Mouse (Mus musculus) spleen, postnatal 4 days (tissue): ENCODE measurements around the gene Tmem106a.
"Not testable (repeated sequence)": the region's sequence is repeated elsewhere in the genome, so short reads cannot be mapped to it uniquely, and the experiment has no call there.

ENCODE experiments used
- DNase-seq, 2 experiments: peaks; one replicate each; pipeline ENCODE4 v3.0.0; 2022; ENCODE audit warnings: low spot score in 2 of 2

The Tmem106a gene

GRCm38 (mm10) chr11:101582054-101583035 lies at the start of gene Tmem106a:
TSS of gene Tmem106a (plus strand) at chr11:101582242.
- peak; percentile 80 to 84 for DNase-seq

DNA sequence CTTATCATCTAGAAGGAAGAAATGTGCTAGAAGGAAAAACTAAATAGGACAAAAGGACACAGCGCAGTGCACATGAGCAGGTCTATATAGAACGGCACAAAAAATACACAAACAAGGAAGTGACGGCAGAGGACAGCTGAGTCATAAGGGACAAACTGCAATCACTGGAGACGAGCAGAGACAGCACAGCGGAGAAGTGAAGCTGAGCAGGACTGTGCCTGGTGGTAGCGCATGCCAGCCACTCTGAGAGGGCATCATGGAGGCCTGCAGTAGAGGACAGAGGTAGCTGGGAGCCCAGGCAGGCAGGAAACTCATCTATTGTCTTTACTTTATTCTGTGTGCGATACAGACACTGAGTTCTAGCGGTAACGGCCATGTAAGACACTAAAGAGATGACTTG lies 38.5 kb upstream of the Tmem106a start:
- DNase-seq = no peak

DNA sequence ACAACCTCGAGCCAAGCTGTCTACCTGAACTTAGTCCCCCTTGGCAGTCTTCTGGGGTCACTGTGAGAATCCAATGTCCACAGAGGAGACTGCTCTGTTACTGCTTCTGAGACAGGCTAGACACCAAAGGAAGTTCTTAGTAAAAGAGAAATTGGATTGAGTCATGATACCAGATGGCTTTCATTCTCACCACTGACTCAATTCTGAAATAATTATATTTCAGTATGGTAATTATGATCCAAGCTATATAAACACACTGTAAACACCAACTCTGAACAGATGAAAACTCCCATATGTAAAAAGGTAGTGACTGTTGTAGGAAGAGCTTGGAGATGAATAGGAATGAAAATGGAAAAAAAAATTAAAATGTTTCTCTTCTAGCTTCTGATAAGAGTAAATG lies 37.9 kb upstream of the Tmem106a start:
- no peak for DNase-seq

- no peak for DNase-seq
Measured at GRCm38 (mm10) chr11:101548526-101548925, 33.5 kb upstream of the Tmem106a start.

DNA sequence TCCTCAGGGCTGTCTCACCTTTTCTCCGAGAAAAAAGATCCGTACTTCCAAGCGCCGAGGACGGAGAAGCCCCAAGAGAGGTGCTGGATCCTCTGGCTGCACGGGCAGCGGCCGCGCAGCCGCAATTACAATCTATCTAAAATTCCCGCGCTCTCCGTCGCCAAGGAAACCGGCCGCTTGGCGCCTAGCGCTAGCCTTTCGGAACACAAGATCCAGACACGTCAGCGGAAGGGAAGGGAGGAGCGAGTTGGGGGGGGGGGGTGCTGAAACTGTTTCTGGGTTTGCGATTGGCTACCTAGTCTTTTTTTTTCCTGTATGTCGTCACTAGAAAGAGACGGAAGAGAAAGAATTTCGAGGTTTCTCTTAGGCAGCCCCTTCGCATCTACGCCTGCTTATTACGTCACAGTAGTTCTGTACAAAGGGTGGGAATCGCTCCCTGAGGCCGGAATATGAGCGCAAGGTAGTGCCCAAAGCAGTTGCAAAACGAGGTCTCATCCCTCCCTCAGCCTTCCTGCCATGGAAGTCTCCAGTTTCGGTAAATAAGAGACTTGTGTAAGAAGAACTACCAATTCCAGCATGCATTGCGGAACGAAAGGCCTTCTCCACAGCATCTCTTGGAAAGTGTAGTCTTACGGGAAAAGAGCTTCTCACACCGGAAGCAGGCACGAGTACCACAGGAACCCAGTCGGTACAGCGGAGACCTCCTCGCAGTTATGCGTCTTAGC lies 30.1 kb upstream of the Tmem106a start, which contains the start of the genes Brca1 and Nbr1:
TSS of gene Brca1 (minus strand) at position 205 of the 725 bp plus-strand sequence.
TSS of gene Nbr1 (plus strand) at position 399 of the 725 bp plus-strand sequence.
- peak; percentile 95 for DNase-seq

DNA sequence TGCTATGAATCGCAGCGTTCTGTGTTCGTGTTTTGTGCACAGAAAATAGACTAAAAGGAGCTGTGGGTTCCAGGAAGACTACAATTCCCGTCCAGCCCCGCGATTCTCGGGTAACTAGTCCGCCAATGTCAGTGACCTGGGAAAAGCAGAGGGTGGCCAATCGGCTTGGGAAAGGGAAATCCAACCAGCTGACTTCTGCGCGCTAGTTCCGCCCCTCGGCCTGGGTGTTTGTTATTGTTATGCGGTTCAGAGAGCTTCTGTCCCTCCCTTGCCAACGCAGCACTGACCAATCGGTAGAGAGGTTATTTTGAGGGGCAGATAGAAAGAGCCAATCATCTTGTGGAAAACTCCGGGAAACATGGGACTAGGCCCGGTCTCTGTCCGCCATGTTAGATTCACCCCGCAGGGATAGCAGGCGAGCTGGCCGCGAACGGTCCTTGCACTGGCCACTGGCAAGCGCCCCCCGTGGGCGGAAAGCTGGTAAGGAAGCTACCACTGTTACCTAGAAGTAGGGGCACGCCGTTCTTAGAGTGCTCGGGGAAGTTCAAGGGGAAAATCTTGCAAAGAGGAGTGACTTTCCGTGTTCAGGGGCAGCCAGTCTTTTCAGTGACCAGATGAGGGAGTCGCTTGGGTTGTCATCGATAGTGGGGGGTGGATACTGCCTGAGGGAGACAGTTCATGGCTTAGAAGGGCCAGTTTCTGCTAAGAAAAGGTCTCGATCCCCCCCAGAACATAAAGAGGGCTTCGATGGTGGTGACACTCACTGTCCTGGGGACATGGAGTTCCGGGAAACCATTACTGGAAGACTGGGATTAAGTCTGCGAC lies 29.4 kb upstream of the Tmem106a start:
- DNase-seq = peak; percentile 94 to 98

DNA sequence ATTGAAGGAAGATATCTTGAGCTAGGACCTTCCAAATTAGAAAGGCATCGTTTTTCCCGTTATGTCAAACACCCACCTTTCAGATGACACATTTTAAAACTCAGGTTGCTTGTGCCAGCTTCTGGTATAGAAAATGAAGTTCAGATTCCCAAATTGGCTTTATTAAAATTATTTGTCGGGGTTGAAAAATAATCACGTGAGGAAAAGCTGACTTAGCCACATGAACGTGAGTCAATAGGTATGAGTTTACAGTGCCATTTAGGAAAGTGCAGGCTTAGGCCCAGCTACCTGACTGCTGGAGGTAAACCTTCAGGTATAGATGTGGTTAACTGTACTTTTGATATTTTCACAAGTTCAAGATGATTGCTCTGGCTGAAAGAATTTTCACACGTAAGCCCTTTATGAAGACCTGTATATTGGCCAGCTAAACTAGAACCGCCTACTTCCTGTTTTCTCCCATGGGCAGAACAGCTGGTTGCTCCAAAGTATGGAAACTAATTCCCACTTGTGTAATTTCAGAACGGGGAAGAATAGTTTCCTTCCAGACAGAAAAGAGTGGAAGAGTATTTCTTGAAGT lies 28.6 kb upstream of the Tmem106a start:
- DNase-seq = no peak

DNA sequence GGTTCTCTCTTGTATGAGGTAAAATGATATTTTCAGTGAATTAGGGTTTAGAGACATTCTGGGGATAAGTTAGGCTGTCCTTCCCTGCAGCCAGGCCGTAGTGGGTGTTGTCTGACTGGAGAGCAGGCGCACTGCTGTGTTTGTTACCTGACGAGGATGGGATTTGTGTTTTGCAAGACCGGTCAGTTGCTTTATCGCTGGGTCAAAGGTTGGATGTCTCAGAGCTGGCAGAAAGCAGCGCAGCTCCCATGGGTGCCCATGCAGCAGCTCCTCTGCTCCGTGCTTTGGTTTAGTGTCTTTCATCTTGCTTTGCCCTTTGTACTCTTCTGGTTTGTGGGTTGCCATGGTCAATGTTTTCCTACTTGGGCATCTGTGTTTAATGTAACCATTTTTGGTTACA lies 25.5 kb upstream of the Tmem106a start:
- no peak for DNase-seq

DNA sequence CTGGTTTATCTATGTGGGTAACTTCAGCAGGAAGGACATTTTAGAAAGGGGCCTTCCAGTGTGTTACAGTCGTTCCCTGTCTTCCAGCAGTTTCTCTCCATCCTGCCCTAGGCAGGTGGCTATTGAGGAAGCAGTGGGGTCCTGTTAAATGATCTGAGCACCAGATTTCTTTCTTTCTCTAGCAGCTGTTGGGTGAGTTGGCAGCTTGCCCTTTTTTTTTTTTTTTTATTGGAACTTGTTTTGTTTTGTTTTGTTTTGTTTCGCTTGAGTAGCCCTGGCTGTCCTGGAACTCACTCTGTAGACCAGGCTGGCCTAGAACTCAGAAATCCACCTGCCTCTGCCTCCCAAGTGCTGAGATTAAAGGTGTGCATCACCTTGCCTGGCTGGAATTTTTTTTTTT lies 25.1 kb upstream of the Tmem106a start:
- no peak for DNase-seq

DNA sequence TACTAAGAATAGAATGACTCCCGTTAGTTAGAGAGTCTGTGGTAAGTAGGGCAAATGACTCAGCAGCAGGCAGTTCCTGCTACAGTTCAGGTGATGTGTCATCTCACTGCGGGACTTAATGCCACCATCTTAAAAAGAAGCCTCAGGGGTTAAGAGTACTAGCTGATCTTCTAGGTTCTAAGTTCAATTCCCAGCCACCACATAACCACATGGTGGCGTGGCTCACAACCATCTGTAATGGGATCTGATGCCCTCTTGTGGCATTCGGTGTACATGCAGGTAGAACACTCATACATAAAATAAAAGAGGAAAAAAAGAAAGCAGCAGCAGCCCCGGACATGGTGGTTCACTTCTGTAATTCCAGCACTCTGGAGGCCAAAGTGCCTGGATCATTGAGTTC lies 19.7 kb upstream of the Tmem106a start:
- DNase-seq = peak; percentile 75 to 77

DNA sequence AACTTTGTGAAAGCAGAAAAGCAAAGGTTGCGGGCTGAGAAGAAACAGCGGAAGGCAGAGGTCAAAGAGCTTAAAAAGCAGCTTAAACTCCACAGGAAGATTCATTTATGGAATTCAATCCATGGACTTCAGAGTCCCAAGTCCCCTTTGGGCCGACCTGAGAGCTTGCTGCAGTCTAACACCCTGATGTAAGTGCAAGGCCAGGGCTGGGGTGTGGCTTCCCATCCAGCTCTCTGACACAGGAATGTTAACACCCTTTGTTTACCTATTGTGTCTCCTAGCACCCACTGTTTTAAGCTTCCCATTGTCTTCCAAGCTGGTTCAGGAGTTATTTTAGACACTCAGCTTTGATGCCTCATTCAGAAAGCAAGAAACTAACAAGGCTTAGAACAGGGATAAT lies 13.6 kb upstream of the Tmem106a start:
- DNase-seq = no peak

DNA sequence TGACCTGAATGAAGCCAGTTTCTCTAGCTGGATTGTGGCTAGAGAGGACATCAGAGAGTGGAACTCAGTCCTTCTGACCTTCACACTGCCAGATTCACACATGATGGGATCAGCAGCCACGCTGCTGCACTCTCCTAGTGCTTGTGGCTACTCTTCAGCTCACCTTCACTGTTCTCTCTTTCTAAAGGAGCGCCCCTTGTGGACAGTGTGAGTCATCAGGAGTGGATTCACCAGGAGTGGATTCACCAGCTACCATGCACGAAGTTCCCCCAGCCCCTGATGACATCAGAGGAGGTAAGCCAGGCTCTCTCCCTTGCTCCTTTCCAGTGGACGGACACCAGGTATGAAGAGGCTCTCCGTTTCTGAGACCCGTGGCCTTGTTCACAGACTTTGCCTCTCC lies 5.9 kb upstream of the Tmem106a start:
- no peak for DNase-seq

- no peak for DNase-seq
Measured at GRCm38 (mm10) chr11:101581081-101581764, 819 bp upstream of the Tmem106a start.

- DNase-seq = no peak
Measured at GRCm38 (mm10) chr11:101583205-101583604, 1.2 kb downstream of the Tmem106a start.

- not testable (repeated sequence) for DNase-seq
Measured at GRCm38 (mm10) chr11:101585031-101585430, 3.0 kb downstream of the Tmem106a start.

DNA sequence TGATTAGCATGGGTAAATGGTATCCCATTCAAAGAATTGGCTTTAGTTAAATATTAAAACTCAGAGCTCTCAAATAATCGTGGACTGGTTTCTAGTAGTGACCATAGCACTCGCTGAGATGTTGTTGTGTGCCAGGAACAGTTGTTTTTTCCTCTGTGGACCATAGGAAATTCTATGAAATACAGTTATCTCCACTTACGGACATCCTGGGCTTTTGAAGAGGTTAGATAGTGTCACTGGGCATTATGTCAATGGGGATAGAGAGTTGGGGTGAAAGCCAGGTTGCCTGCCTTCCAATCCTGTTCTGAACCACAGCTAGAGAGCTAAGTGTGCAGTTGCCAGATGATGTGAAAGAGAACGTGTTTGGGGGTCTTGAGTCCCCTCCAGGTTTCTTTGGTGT lies 3.8 kb downstream of the Tmem106a start:
- no peak for DNase-seq

DNA sequence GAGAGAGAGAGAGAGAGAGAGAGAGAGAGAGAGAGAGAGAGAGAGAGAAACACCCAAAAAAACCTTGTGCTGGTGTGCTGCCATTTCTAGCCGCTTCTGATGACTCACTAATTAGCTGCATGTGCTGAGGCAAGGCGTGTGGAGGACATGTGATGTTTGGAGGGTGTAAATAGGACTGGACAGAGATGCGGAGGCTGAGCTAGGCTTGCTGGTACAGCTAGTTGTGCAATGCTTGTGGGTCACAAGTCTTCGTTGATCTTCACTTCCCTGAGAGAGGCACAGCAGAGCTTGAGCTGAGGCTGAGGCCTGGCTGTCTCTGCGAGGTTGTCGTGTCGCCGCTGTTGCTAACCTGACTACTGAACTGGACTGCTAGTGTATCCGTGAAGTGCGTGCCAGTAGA lies 5.6 kb downstream of the Tmem106a start:
- no peak for DNase-seq

DNA sequence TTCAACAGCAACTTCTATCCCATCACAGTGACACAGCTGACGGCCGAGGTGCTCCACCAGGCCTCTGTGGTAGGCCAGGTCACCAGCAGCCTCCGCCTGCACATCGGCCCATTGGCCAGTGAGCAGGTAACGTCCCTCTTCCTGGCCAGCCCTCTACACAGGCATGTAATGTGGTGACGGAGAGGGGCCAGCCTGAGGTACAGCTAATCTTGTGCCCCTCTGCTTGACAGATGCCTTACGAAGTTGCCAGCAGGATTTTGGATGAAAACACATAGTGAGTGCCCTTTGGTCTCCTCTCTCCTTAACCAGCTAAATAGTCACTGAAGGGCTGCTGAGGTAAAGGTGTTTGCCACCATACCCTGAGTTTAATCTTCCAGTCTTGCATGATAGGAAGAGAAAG lies 6.8 kb downstream of the Tmem106a start:
- no peak for DNase-seq

- DNase-seq = peak; percentile 76 to 85
Measured at GRCm38 (mm10) chr11:101589444-101589843, 7.4 kb downstream of the Tmem106a start.

- no peak for DNase-seq
Measured at GRCm38 (mm10) chr11:101589989-101590624, 8.1 kb downstream of the Tmem106a start.
